Mouse (Mus musculus): ENCODE measurements at regions not wholly inside any gene's neighbourhood (a gene's known extent, or its start where the extent isn't known, plus 50 kb on each side); places are given as distances from the start of the nearest gene placed in this dataset.

- Histone ChIP-seq H3K36me3 (ENCODE audit: control insufficient read depth, insufficient read depth) (no peaks in the 10 kb centered on the region), H3ac (ENCODE audit: control insufficient read depth, insufficient read length) (no peak overlapping the region)
Measured at GRCm38 (mm10) chr15:61781531-61781930, 858.7 kb upstream of the A1bg start.

GRCm38 (mm10) chr15:61772996-61773395 is 850.2 kb upstream of the A1bg start:
- Histone ChIP-seq H3ac (ENCODE audit: control insufficient read depth, insufficient read length) (no peak overlapping the region), H3K27me3 (ENCODE audit: control insufficient read depth, insufficient read depth, insufficient read length) (no peaks in the 10 kb centered on the region)

More at GRCm38 (mm10) chr15:61781531-61781930, 858.7 kb upstream of the A1bg start:
- no peak overlapping the region for H3K4me2 ChIP-seq (ENCODE audit: low read depth)
- no peaks in the 10 kb centered on the region for H3K27me3 ChIP-seq (ENCODE audit: control insufficient read depth, insufficient read depth, insufficient read length)
- no peak overlapping the region for H3K4me3 ChIP-seq
- no peak for TF ChIP-seq TCF12 (IDR thresholded peaks at IDR 0.05; ENCODE audit: insufficient read depth, poor library complexity, severe bottlenecking)
- no peak for TF ChIP-seq CEBPB (IDR thresholded peaks at IDR 0.05; ENCODE audit: insufficient read depth, poor library complexity, severe bottlenecking)
- TF ChIP-seq REST (IDR thresholded peaks at IDR 0.05; ENCODE audit: insufficient read depth, insufficient read length): no peak
- no peak for TF ChIP-seq TCF3 (IDR thresholded peaks at IDR 0.05; ENCODE audit: insufficient read length, low read depth)
- TF ChIP-seq MYOG (IDR thresholded peaks at IDR 0.05; ENCODE audit: control insufficient read depth in 1 of 3, insufficient read depth in 1 of 3, insufficient read length in 2 of 3, low read depth in 2 of 3): no peak
- TF ChIP-seq SRF (IDR thresholded peaks at IDR 0.05; ENCODE audit: control insufficient read depth, insufficient read length, low read depth): no peak
- TF ChIP-seq MAX (IDR thresholded peaks at IDR 0.05; ENCODE audit: low read depth): no peak
- no peak for TF ChIP-seq POLR2A (IDR thresholded peaks at IDR 0.05; ENCODE audit: insufficient read length, low read depth)
- no peak for TF ChIP-seq MYOD1 (IDR thresholded peaks at IDR 0.05; ENCODE audit: control insufficient read depth in 1 of 3, insufficient read length in 2 of 3, low read depth in 2 of 3)
- TF ChIP-seq USF1 (IDR thresholded peaks at IDR 0.05; ENCODE audit: low read depth): no peak
- TF ChIP-seq E2F4 (IDR thresholded peaks at IDR 0.05; ENCODE audit: insufficient read depth): no peak
- no peak for TF ChIP-seq POLR2AphosphoS2 (IDR thresholded peaks at IDR 0.05; ENCODE audit: insufficient read length, low read depth)
- no peaks in the 10 kb centered on the region for H3K79me2 ChIP-seq (ENCODE audit: control insufficient read depth, insufficient read depth)

GRCm38 (mm10) chr15:61770721-61771542 is 848.1 kb upstream of the A1bg start:
- H3K4me3 ChIP-seq: no peak overlapping the region
- no peaks in the 10 kb centered on the region for H3K79me2 ChIP-seq (ENCODE audit: control insufficient read depth, insufficient read depth)
- no peaks in the 10 kb centered on the region for H3K36me3 ChIP-seq (ENCODE audit: control insufficient read depth, insufficient read depth)
- peak overlapping the region; percentile 15 for H3K4me2 ChIP-seq (ENCODE audit: low read depth)
- no peak overlapping the region for H3ac ChIP-seq (ENCODE audit: control insufficient read depth, insufficient read length)
- no peaks in the 10 kb centered on the region for H3K27me3 ChIP-seq (ENCODE audit: control insufficient read depth, insufficient read depth, insufficient read length)
- TF ChIP-seq MAX (IDR thresholded peaks at IDR 0.05; ENCODE audit: low read depth) (no peak), CEBPB (IDR thresholded peaks at IDR 0.05; ENCODE audit: insufficient read depth, poor library complexity, severe bottlenecking) (0 out of 2 replicates have a peak, but pooled peaks have one; percentile 31), SRF (IDR thresholded peaks at IDR 0.05; ENCODE audit: control insufficient read depth, insufficient read length, low read depth) (no peak), MYOG (IDR thresholded peaks at IDR 0.05; ENCODE audit: control insufficient read depth in 1 of 3, insufficient read depth in 1 of 3, insufficient read length in 2 of 3, low read depth in 2 of 3) (no peak)

More at GRCm38 (mm10) chr15:61772996-61773395, 850.2 kb upstream of the A1bg start:
- Histone ChIP-seq H3K4me3 (no peak overlapping the region), H3K36me3 (ENCODE audit: control insufficient read depth, insufficient read depth) (no peaks in the 10 kb centered on the region), H3K79me2 (ENCODE audit: control insufficient read depth, insufficient read depth) (no peaks in the 10 kb centered on the region), H3K4me2 (ENCODE audit: low read depth) (no peak overlapping the region)
- TF ChIP-seq CEBPB (IDR thresholded peaks at IDR 0.05; ENCODE audit: insufficient read depth, poor library complexity, severe bottlenecking) (no peak), E2F4 (IDR thresholded peaks at IDR 0.05; ENCODE audit: insufficient read depth) (no peak), POLR2A (IDR thresholded peaks at IDR 0.05; ENCODE audit: insufficient read length, low read depth) (no peak), POLR2AphosphoS2 (IDR thresholded peaks at IDR 0.05; ENCODE audit: insufficient read length, low read depth) (no peak), REST (IDR thresholded peaks at IDR 0.05; ENCODE audit: insufficient read depth, insufficient read length) (no peak)

- H3K79me2 ChIP-seq (ENCODE audit: control insufficient read depth, insufficient read depth): no peaks in the 10 kb centered on the region
- H3ac ChIP-seq (ENCODE audit: control insufficient read depth, insufficient read length): no peak overlapping the region
- H3K27me3 ChIP-seq (ENCODE audit: control insufficient read depth, insufficient read depth, insufficient read length): no peaks in the 10 kb centered on the region
- TF ChIP-seq SRF (IDR thresholded peaks at IDR 0.05; ENCODE audit: control insufficient read depth, insufficient read length, low read depth) (no peak), E2F4 (IDR thresholded peaks at IDR 0.05; ENCODE audit: insufficient read depth) (no peak), MYOD1 (IDR thresholded peaks at IDR 0.05; ENCODE audit: control insufficient read depth in 1 of 3, insufficient read length in 2 of 3, low read depth in 2 of 3) (no peak), CEBPB (IDR thresholded peaks at IDR 0.05; ENCODE audit: insufficient read depth, poor library complexity, severe bottlenecking) (no peak), POLR2A (IDR thresholded peaks at IDR 0.05; ENCODE audit: insufficient read length, low read depth) (no peak), REST (IDR thresholded peaks at IDR 0.05; ENCODE audit: insufficient read depth, insufficient read length) (no peak), TCF12 (IDR thresholded peaks at IDR 0.05; ENCODE audit: insufficient read depth, poor library complexity, severe bottlenecking) (no peak), MAX (IDR thresholded peaks at IDR 0.05; ENCODE audit: low read depth) (no peak), USF1 (IDR thresholded peaks at IDR 0.05; ENCODE audit: low read depth) (no peak), POLR2AphosphoS2 (IDR thresholded peaks at IDR 0.05; ENCODE audit: insufficient read length, low read depth) (no peak)
- no peak overlapping the region for H3K4me2 ChIP-seq (ENCODE audit: low read depth)
- no peaks in the 10 kb centered on the region for H3K36me3 ChIP-seq (ENCODE audit: control insufficient read depth, insufficient read depth)
- H3K4me3 ChIP-seq: no peak overlapping the region
Measured at GRCm38 (mm10) chr15:61766544-61767094, 843.8 kb upstream of the A1bg start.

- TF ChIP-seq TCF3 (IDR thresholded peaks at IDR 0.05; ENCODE audit: insufficient read length, low read depth) (no peak), CEBPB (IDR thresholded peaks at IDR 0.05; ENCODE audit: insufficient read depth, poor library complexity, severe bottlenecking) (no peak), USF1 (IDR thresholded peaks at IDR 0.05; ENCODE audit: low read depth) (no peak), POLR2A (IDR thresholded peaks at IDR 0.05; ENCODE audit: insufficient read length, low read depth) (no peak), MAX (IDR thresholded peaks at IDR 0.05; ENCODE audit: low read depth) (no peak), E2F4 (IDR thresholded peaks at IDR 0.05; ENCODE audit: insufficient read depth) (no peak), MYOG (IDR thresholded peaks at IDR 0.05; ENCODE audit: control insufficient read depth in 1 of 3, insufficient read depth in 1 of 3, insufficient read length in 2 of 3, low read depth in 2 of 3) (no peak), REST (IDR thresholded peaks at IDR 0.05; ENCODE audit: insufficient read depth, insufficient read length) (no peak), SRF (IDR thresholded peaks at IDR 0.05; ENCODE audit: control insufficient read depth, insufficient read length, low read depth) (no peak)
- no peaks in the 10 kb centered on the region for H3K27me3 ChIP-seq (ENCODE audit: control insufficient read depth, insufficient read depth, insufficient read length)
- no peaks in the 10 kb centered on the region for H3K36me3 ChIP-seq (ENCODE audit: control insufficient read depth, insufficient read depth)
- no peak overlapping the region for H3ac ChIP-seq (ENCODE audit: control insufficient read depth, insufficient read length)
- H3K4me3 ChIP-seq: no peak overlapping the region
- H3K79me2 ChIP-seq (ENCODE audit: control insufficient read depth, insufficient read depth): no peaks in the 10 kb centered on the region
- H3K4me2 ChIP-seq (ENCODE audit: low read depth): no peak overlapping the region
Measured at GRCm38 (mm10) chr15:61753802-61754201, 831.0 kb upstream of the A1bg start.

Measured in myocyte (in vitro differentiated cells).